Mouse (Mus musculus) heart, embryonic 16.5 days (tissue): ENCODE results near the gene Tmpo. TPM values are rescaled to one million over a fixed set of nuclear protein-coding genes. Genes with fewer than 3 reads are reported as not detected.
A peak's percentile ranks its signal among the peaks of the same experiment; 100 is the strongest.

Experiments
- ATAC-seq: fragments of 200-750 bp; cut with Nextera tagmentation; replicated peaks from 2 replicates; pipeline ENCODE4 v1.8.0; 2017; ENCODE audit warnings: moderate number of reproducible peaks; ENCODE audit not compliant: insufficient read depth, low FRiP score; ENCODE audit errors: extremely low read depth
- H3K27ac ChIP-seq: fragments of 300-500 bp; sonication (generic); 2 replicates; pipeline ENCODE4 v1.5.1; 2014; ENCODE audit warnings: mild to moderate bottlenecking, low read length, control low read depth, moderate library complexity
- H3K27me3 ChIP-seq: fragments of 300-500 bp; sonication (generic); 2 replicates; pipeline ENCODE4 v1.6.1; 2014; ENCODE audit warnings: low read length, mixed read lengths; ENCODE audit not compliant: control insufficient read depth, insufficient read depth
- H3K36me3 ChIP-seq: fragments of 300-500 bp; sonication (generic); 2 replicates; pipeline ENCODE4 v1.6.1; 2014; ENCODE audit not compliant: control insufficient read depth, insufficient read depth
- H3K4me1 ChIP-seq: fragments of 300-500 bp; sonication (generic); 2 replicates; pipeline ENCODE4 v1.6.1; 2014; ENCODE audit warnings: low read length, mixed read lengths; ENCODE audit not compliant: control insufficient read depth, insufficient read depth
- H3K4me2 ChIP-seq: fragments of 300-500 bp; sonication (generic); 2 replicates; pipeline ENCODE4 v1.6.1; 2014; ENCODE audit warnings: low read depth, mild to moderate bottlenecking, control low read depth, low read length
- H3K4me3 ChIP-seq: fragments of 300-500 bp; sonication (generic); 2 replicates; pipeline ENCODE4 v1.5.1; 2014; ENCODE audit warnings: mild to moderate bottlenecking, control low read depth, low read length
- H3K9ac ChIP-seq: fragments of 300-500 bp; sonication (generic); 2 replicates; pipeline ENCODE4 v1.6.1; 2014; ENCODE audit warnings: low read length, control low read depth
- H3K9me3 ChIP-seq: fragments of 300-500 bp; sonication (generic); replicated peaks from 2 replicates; pipeline ENCODE4 v1.6.1; 2016; ENCODE audit warnings: low read length; ENCODE audit not compliant: control insufficient read depth
- WGBS: fragments of 180-500 bp; shearing (Covaris S2); extraction: QIAGEN DNeasy Blood & Tissue Kit; methylation state at CpG from one replicate; pipeline ENCODE4 v1.1.7; 2014; 5-methylcytosine and 5-hydroxymethylcytosine counted together
- polyA plus RNA-seq: library from polyadenylated mRNA; unstranded; fragments of >200 nt; fragmentation: Nextera tagmentation; extraction: Ambion mirVana; gene quantifications from 2 replicates; pipeline ENCODE4 v1.2.1, GENCODE M21; 2015

The Tmpo gene
- polyA plus RNA-seq, 1 experiment from 2014 or later, result 148 TPM

DNA sequence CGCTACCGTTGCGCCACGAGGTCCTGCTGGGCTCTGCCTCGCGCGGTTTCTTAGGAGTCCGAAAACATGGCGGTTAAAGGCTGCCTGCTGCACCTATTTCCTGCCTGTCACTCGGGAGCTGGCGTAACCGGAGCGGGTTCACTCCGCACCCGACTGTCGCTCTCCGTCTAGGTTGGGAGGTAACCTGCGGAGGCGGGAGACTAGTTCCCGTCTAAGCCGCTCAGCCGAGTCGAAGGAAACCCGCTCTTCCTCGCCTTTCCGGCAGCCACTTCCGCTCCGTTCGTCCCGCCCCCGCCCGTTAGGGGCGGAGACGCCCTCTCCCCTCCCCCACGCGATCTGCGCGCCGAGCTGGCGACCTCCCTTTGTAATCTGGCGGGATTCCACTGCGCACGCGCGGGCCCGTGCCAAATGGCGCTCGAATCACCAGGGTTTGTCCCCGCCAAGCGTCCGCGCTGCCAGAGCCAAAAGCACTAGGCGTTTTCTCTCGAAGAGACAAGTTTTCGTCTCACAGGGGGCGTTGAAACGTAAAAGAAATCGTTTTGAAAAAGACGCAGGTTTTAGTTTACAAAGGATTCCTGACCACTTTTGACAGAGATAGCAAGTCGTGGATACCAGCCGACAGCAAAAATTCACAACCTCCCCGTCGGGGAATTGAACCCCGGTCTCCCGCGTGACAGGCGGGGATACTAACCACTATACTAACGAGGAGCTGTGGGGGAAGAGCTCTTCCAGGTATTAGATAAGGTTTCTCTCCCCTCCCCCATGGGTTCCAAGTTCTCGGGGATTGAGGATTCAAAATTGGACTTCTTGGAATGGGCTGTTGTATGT is 560 bp upstream of the Tmpo start:
- Histone ChIP-seq H3K9ac (peak overlapping the region; percentile 82), H3K4me1 (peaks cover 19% of the 10 kb centered on the region), H3K27me3 (no peaks in the 10 kb centered on the region), H3K36me3 (no peaks in the 10 kb centered on the region), H3K4me2 (peak overlapping the region; percentile 73), H3K9me3 (no peaks in the 10 kb centered on the region), H3K4me3 (peak overlapping the region; percentile 63), H3K27ac (peak overlapping the region; percentile 99)
- WGBS, result under 1% methylated on average over 69 of the region's 69 CpGs
- peak; percentile 91 for ATAC-seq

DNA sequence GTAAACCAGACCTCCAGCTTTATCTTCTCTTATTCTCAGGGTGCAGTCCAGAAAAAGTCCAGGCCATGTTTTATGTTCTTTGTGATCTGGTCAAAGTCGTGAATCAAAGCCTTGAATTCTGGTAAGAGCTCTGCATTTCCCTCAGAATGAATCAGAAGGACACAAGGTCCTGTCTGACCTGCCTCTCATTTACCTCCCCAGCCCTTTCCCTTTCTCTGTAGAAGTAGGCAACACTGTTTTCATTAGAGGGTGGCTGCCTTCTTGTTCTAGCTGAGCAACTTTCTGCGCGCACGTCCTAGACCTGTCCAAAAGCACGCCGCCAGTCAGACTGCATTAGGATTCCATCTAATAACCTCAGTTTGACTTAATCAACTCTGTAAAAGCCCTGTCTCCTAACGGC is 814 bp downstream of the Tmpo start:
- no peaks in the 10 kb centered on the region for H3K36me3 ChIP-seq
- no peak for ATAC-seq
- 33% methylated on average over 7 of the region's 7 CpGs for WGBS
- peak overlapping the region; percentile 99 for H3K27ac ChIP-seq
- peak overlapping the region; percentile 82 for H3K9ac ChIP-seq
- H3K4me2 ChIP-seq, result peak overlapping the region; percentile 73
- peaks cover 19% of the 10 kb centered on the region for H3K4me1 ChIP-seq
- no peaks in the 10 kb centered on the region for H3K27me3 ChIP-seq
- H3K4me3 ChIP-seq, result peak overlapping the region; percentile 63
- H3K9me3 ChIP-seq, result no peaks in the 10 kb centered on the region

DNA sequence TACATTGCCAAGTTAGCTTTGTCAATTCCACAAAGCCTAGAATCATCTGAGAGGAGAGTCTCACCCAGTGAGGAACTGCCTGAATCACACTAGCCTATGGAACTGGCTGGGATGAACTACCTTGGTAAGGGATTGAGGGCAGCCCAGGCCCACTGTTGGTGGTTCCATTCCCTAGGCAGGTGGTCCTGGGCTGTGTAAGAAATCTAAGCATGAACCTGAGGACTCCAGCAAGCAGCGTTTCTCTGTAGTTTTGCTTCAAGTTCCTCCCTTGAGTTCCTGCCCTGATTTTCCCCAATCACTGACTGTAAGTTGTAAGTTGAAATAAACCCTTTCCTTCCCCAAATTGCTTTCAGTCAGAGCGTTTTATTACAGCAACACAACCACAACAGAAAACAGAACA is 1.3 kb downstream of the Tmpo start:
- 68% methylated on average over 2 of the region's 2 CpGs for WGBS
- no peaks in the 10 kb centered on the region for H3K36me3 ChIP-seq
- peak overlapping the region; percentile 73 for H3K4me2 ChIP-seq
- H3K27ac ChIP-seq, result peak overlapping the region; percentile 99
- peaks cover 19% of the 10 kb centered on the region for H3K4me1 ChIP-seq
- ATAC-seq, result no peak
- peak overlapping the region; percentile 82; the same call in 1 of the 2 replicates for H3K9ac ChIP-seq
- H3K4me3 ChIP-seq, result peak overlapping the region; percentile 63
- H3K27me3 ChIP-seq, result no peaks in the 10 kb centered on the region
- no peaks in the 10 kb centered on the region for H3K9me3 ChIP-seq

DNA sequence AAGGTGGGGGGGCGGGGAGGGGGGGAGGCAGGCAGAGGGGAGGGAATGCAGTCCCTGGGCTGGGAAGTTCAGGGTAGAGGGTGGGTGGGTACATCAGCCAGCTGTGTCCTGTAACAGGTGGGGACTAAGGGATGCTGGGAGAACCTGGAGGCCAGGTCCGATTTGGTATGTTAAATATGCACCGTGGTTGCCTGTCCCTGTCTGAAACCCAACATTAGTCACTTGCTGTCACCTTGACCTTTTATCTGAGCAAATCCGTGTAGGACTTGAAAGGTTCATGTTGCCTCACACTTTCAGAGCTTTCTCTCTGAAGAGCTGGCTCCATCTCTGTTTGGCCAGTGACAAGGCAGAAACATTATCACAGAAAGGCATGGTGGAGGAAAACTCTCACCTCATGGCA is 3.9 kb downstream of the Tmpo start:
- Histone ChIP-seq H3K4me2 (no peak overlapping the region), H3K27me3 (no peaks in the 10 kb centered on the region), H3K4me3 (no peak overlapping the region), H3K27ac (no peak overlapping the region), H3K4me1 (peaks cover 16% of the 10 kb centered on the region), H3K36me3 (no peaks in the 10 kb centered on the region), H3K9ac (no peak overlapping the region), H3K9me3 (no peaks in the 10 kb centered on the region)
- ATAC-seq, result no peak
- 24% methylated on average over 3 of the region's 4 CpGs for WGBS

DNA sequence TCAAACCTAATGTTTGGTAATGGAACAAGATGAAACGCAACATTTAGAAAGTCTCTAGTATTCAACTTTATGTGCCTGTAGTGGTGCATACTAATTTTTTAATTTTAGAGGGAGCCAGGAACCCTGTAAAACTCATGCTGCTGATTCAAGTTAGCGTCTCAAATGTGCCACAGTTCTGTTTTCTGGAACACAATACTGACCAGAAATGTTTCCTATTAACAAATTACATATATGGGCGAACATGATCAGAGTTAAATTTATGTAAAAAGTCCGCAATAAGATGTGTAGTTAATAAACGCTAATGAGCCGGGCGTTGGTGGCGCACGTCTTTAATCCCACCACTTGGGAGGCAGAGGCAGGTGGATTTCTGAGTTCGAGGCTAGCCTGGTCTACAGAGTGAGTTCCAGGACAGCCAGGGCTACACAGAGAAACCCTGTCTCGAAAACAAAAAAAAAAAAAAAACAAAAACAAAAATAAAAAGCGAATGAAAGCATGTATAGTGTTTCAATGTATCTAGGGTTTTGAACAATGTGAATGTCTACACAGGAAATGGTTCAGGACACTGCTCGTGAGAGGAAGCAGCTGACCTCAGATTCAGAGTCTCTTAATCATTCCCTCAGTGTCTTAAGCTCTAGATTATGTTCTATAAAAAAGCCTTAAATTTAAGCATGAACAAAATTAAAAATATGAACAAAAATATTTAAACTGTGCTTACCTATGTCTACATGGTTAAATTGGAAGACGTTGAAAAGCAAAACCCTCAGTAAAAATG is 8.6 kb downstream of the Tmpo start:
- no peak for ATAC-seq
- peak overlapping the region; percentile 100 for H3K9ac ChIP-seq
- peak overlapping the region; percentile 94 for H3K4me3 ChIP-seq
- peak overlapping the region; percentile 100 for H3K27ac ChIP-seq
- peaks cover 17% of the 10 kb centered on the region for H3K4me1 ChIP-seq
- WGBS, result 79% methylated on average over 14 of the region's 14 CpGs
- 0 out of 2 replicates have a peak, but pooled peaks cover 3% of the 10 kb centered on the region for H3K36me3 ChIP-seq
- no peaks in the 10 kb centered on the region for H3K9me3 ChIP-seq
- peak overlapping the region; percentile 85 for H3K4me2 ChIP-seq
- no peaks in the 10 kb centered on the region for H3K27me3 ChIP-seq

DNA sequence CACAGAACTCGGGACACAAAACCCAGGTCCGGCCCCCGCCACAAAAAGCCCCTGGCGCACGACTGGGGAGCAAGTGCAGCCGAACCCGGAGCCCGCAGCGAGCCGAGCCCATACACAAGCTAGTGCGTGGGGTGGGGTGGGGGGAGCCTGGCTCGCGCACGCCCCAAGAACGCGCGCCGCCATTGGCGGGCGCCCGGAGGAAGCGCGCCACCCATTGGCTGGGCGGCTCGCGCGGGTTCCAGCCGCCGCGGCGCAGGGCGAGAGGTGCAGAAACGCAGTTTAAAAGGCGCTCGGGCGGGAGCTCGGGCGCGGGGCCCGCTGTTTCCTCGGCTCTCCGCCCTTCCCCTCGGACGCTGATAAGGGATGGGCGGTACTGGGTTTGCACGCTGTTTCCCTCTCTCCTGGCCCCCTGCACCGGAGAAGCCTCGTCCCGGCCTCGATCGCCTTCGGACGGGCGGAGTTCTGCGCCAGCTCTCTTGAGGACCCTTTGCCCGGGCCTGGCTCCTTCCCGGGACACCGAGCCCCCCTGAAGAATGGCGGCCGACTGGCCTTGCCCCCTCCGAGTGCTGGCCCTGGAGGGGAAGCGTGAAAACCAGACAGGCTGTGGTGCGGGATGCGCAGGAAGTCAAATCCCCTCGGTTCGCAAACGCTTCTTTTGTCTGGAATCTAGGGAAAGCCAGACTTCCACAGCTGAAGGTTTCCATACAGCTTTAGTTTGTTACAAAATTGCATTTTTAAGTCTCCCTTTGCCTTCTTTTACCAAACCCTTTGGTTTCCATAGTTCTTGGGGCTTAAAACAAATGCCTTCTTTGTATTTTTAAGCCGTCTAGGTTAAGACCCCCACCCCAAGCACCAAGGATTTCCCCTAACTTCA is 9.4 kb downstream of the Tmpo start:
- WGBS, result under 1% methylated on average over 67 of the region's 68 CpGs
- peak overlapping the region; percentile 85 for H3K4me2 ChIP-seq
- H3K4me1 ChIP-seq, result peaks cover 14% of the 10 kb centered on the region
- H3K27ac ChIP-seq, result peak overlapping the region; percentile 100
- H3K27me3 ChIP-seq, result no peaks in the 10 kb centered on the region
- peak overlapping the region; percentile 100 for H3K9ac ChIP-seq
- H3K36me3 ChIP-seq, result 0 out of 2 replicates have a peak, but pooled peaks cover 3% of the 10 kb centered on the region
- H3K4me3 ChIP-seq, result peak overlapping the region; percentile 94
- ATAC-seq, result peak; percentile 96
- H3K9me3 ChIP-seq, result no peaks in the 10 kb centered on the region

DNA sequence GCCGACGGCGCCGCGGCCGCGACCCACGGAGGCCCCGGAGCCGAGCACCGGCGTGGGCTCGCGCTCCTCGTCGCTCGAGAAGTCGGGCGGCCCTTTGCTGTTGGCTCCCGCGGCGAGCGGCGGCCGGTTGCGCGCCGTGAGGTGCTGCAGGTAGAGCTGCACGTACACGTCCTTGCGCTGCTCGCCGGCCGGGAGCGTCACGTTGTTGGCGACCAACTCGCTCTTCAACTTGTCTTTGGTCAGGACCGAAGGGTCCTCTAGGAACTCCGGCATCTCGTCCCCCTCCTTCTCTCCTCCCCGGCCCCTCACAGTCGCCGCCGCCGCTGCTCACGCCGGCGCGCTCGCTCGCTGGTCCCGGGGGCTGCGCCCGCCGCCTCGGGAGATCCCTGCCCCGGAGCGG is 10.1 kb downstream of the Tmpo start:
- peak overlapping the region; percentile 100 for H3K27ac ChIP-seq
- WGBS, result under 1% methylated on average over 58 of the region's 59 CpGs
- peak overlapping the region; percentile 94 for H3K4me3 ChIP-seq
- H3K4me1 ChIP-seq, result peaks cover 14% of the 10 kb centered on the region
- peak; percentile 30 for ATAC-seq
- H3K9me3 ChIP-seq, result no peaks in the 10 kb centered on the region
- H3K9ac ChIP-seq, result peak overlapping the region; percentile 100
- 0 out of 2 replicates have a peak, but pooled peaks cover 3% of the 10 kb centered on the region for H3K36me3 ChIP-seq
- peak overlapping the region; percentile 55 for H3K4me2 ChIP-seq
- H3K27me3 ChIP-seq, result no peaks in the 10 kb centered on the region

DNA sequence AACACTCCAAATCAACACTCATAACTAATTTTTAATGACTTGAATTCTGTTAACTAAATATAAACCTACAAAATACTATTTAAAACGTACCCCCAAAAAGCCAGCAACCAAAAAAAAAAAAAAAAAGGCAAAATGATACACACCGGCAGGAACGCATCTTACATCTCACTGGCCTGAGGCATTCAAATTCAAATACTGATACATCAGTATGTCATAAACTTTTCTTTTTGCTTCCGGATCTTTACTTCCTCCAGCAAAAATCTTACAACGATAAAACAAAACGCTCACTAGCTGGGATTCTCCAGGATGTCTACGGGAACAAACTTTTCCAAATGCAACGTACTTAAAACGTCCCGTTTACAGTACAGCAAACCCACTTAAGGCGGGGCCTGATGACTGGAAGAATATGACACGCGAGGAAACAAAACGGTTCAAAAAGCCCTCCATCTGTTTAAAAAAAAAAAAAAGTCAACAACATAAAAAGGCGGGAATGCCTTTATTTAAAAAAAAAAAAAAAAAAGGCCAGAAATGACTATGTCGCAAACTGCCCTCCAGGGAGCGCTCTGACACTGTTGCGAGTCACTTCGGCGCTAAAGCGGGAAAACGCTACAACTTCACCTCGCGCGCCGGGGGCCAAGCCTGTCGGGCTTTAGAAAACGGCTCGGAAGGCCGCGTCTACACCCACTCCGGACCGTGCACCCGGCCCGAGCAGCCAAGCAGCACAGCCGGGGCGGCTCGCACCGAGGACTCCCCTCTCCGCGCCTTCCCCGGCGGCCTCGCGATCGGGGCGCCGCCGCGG is 10.8 kb downstream of the Tmpo start:
- peak overlapping the region; percentile 55 for H3K4me2 ChIP-seq
- H3K4me1 ChIP-seq, result peaks cover 14% of the 10 kb centered on the region
- peak overlapping the region; percentile 100 for H3K9ac ChIP-seq
- H3K4me3 ChIP-seq, result peak overlapping the region; percentile 94
- no peaks in the 10 kb centered on the region for H3K9me3 ChIP-seq
- H3K27ac ChIP-seq, result peak overlapping the region; percentile 100
- peaks cover 4% of the 10 kb centered on the region; the same call in 1 of the 2 replicates for H3K36me3 ChIP-seq
- WGBS, result under 1% methylated on average over 47 of the region's 50 CpGs
- no peaks in the 10 kb centered on the region for H3K27me3 ChIP-seq
- ATAC-seq, result peak; percentile 39
